Mouse (Mus musculus): ENCODE data around the gene Stxbp4.

GRCm38 (mm10) chr11:90663618-90664297, 25.9 kb upstream of the Stxbp4 start:
- TF ChIP-seq CTCF (IDR thresholded peaks at IDR 0.05; ENCODE audit: control insufficient read depth, insufficient read depth, low read length) (no peak), POLR2A (IDR thresholded peaks at IDR 0.05; ENCODE audit: borderline replicate concordance, control insufficient read depth, low read depth, low read length) (no peak)
